Mouse (Mus musculus) heart, postnatal 0 days (tissue): ENCODE measurements around the gene Rbm47.

ENCODE experiments used
- CTCF ChIP-seq: IDR thresholded peaks from 2 replicates; pipeline ENCODE4 v1.5.1; 2016; ENCODE audit warnings: antibody characterized with exemption, control low read depth, low read depth
- EP300 ChIP-seq: IDR thresholded peaks from 2 replicates; pipeline ENCODE4 v1.6.1; 2016; ENCODE audit warnings: antibody characterized with exemption, low read depth

- TF ChIP-seq CTCF, result no peak
- no peak for TF ChIP-seq EP300
Measured at GRCm38 (mm10) chr5:66004134-66004925, 168.6 kb downstream of the Rbm47 start, which contains the start of gene 9130230L23Rik.
